Mouse (Mus musculus) spleen, postnatal 10 days (tissue): ENCODE results near the gene Tmem11.
"Not testable (repeated sequence)": the region's sequence is repeated elsewhere in the genome, so short reads cannot be mapped to it uniquely, and the experiment has no call there.

Source experiments
- DNase-seq, 2 experiments: peaks; one replicate each; pipeline ENCODE4 v3.0.0; 2021 to 2022; ENCODE audit warnings: low spot score in 2 of 2

The Tmem11 gene

DNA sequence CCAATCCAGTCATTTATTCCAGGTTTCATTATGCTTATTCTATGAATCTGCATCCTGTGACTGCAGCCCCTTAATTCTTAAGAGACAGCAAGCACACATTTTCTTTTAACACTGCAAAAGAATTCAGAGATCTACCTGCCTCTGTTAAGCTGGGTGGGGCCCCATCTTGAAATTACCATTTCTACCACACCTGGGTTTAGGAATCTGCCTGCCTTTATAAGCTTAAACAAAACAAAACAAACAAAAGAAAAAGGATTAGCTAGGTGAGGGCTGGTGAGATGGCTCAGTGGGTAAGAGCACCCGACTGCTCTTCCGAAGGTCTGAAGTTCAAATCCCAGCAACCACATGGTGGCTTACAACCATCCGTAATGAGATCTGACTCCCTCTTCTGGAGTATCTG, 7.9 kb upstream of the Tmem11 start:
- DNase-seq: not testable (repeated sequence)

DNA sequence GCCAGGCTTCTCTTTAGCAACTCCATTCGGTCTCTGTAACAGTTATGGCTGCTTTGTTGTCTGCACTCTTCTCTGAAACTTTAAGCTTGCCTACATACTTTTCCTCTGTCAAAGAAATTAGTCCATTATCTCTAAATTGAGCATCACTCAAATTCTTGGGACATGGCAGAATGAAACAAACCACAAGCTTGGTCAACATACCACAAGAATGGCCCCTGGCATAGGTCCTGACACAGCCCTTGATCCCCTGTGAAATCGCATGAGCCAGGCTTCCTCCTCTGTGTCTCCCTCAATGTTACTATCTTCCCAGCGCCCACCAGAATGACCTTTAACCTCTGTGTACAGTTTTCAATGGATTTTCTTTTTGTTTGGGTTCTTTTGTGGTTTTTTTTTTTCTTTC, 3.3 kb upstream of the Tmem11 start:
- DNase-seq: no peak

- DNase-seq: no peak
Observed at GRCm38 (mm10) chr11:60880559-60880958, 1.5 kb upstream of the Tmem11 start.

DNA sequence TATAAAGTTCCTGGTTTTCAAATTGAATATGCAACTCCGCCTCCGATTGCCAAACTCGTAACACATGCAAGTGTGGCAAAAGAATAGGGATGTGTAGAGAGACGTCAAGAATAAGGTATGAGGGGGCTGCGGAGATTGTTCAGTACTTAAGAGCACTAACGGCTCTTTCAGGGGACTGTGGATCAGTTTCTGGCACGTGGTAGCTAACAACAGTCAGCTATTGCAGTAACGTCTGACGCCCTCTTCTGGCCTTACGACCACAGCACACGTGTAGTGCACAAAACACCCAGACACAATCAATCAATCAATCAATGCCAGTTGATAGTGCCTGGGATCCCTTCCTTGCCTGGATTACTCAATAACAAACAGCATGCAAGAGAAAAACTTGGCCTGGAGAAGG, 351 bp upstream of the Tmem11 start:
- peak; percentile 35 to 78 for DNase-seq

DNA sequence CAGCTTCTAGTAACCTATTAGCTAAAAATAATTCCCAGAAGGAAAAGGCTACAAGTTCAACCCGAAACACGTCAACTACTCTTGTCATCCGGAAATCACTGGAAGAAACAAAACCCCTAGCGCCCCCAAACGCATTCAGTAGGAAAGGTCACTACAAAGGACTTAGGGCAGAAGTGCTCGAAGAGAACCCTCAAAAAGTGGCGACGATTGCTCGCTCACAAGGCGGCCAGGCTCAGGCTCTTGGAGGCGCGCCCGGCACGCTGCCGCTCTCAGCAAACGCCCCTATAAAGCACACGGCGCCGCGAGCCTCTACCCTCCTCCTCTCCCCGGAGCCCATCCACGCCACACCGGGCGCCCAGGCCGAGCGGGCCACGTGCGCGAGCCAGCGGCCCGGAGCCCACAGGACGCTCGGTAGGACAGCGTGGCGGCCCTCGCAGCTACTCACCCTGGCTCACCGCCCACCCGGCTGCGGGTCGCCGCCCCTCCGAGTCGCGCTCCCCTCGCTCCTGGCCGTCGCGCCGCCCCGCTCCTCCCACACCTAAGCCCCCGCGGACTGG, 938 bp downstream of the Tmem11 start:
- DNase-seq: peak in 1 of 2 experiments; percentile 74

DNA sequence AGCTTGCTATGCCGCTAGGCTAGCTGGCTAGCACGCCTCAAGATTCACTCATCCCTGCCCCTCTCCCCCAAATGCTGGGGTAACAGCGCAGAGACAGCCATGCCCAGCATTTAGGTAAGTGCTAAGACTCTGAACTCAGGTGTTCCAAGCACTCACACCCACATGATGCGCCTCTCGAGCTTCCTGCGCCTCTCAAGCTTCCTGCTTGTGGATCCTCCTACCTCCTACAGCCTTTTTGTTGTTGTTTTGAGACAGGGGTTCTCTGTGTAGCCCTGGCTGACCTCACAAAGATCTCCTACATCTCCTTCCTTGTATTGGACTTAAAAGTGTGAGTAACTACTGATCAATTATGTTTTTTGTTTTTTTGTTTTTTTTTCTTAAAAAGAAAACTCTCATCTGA, 6.0 kb downstream of the Tmem11 start:
- DNase-seq: no peak

DNA sequence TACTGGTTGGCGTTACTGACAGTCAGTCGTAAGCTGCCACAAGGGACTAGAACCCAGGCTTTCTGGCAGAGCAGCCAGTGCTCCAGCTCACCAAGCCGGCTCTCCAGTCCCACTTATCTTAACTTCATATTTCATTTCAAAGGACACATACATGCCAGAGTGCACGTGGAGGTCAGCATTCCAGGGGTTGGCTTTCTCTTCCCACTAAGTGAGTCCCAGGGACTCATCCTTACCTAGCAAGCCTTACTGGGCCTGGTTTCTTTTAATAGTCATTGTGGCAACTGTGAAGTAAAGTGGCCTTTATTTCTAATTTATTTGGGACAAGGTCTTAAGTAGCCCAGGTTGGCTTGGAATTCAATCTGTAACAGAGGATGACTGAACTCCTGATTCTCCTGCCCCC, 7.7 kb downstream of the Tmem11 start:
- no peak for DNase-seq

DNA sequence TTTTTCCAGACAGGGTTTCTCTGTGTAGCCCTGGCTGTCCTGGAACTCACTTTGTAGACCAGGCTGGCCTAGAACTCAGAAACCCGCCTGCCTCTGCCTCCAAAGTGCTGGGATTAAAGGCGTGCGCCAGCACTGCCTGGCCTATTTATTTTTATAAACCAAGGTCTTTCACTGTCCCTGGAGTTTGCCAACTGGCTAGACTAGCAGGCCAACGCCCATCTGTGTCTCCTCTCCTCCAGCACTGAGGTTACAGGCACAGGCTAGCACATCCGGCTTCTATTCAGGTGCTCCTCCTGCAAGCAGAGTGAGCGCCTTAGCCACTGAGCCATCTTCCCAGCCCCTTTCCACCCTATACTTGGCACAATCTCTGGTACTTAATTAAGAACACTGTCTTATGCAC, 9.6 kb downstream of the Tmem11 start:
- not testable (repeated sequence) for DNase-seq

DNA sequence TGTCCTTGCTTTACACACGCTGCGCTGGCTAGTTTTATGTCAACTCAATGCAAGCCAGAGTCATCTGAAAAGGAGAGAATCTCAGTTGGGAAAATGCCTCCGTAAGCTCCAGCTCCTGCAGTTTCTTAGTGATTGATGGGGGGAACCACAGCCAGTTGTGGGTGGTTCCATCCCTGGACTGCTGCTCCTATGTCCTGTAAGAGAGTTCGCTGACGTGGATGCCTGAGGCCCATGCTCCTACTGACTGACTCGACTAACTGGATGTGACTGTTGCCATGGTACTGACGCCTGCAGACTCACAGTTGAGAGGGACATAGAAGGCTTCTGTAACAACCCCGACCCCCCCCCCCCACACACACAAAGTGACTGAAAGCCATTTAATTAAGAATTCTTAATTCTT, 11.2 kb downstream of the Tmem11 start:
- no peak for DNase-seq

GRCm38 (mm10) chr11:60867456-60867855, 11.6 kb downstream of the Tmem11 start:
- no peak for DNase-seq

GRCm38 (mm10) chr11:60866021-60866420, 13.1 kb downstream of the Tmem11 start:
- DNase-seq: no peak

DNA sequence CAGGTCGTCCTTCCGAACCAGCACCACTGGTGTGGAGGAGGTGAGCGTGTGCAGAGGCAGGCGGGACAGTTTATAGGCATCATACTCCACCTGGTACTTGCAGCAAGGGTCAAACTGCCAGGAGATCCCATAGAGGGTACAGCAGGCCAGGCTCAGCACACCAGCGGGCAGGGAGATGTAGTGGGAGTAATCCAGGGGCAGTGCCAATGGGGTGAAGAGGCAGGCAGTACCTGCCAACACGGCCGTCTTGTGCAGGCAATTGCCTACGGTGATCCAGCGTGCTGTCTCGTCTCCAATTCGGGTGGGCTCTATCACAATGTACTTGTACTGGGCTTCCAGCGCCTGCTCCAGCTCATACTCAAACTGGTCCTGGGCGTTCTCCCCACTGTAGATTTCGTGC, 14.2 kb downstream of the Tmem11 start:
- DNase-seq: no peak

DNA sequence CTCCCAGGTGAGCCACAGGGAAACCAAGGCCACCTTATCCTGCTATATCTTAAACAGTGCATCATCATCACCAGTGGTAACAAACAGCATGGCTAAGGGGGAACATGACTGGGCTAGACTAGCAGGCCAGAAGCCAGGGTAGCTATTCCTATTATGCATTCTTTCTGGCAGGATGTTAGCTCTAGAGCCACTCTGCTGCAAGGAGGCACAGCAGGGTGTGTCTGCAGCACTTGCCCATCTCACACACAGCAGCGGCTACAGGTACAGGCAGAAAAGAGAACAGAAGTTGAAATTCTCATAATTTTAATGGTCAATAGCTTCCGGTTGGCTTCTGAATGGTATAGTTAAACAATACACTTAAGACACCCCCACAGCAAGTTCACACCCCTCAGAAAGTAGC, 14.9 kb downstream of the Tmem11 start:
- no peak for DNase-seq

- no peak for DNase-seq
Observed at GRCm38 (mm10) chr11:60863196-60863595, 15.9 kb downstream of the Tmem11 start.

GRCm38 (mm10) chr11:60861993-60862392, 17.1 kb downstream of the Tmem11 start:
- DNase-seq: no peak

- DNase-seq: no peak
Observed at GRCm38 (mm10) chr11:60856587-60856986, 22.5 kb downstream of the Tmem11 start.

DNA sequence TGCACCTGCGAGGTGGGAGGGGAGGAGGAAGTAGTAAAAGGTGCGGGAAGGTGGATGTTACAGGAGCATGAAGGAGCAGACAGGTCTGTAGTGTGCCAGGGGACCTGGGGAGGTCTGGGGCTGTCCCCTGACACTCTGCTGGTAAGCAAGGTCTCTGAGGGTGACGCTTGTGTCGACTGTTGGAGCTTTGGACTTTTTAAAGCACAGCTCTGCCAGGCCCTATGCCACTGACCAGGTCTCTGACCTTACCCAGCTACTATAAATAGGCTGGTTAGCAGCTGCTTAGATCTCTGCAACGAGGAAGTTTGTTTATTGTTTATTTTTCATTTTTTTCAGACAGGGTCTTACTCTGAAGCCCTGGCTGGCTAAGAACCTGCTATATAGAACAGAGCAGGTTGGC, 33.7 kb downstream of the Tmem11 start:
- DNase-seq: no peak

DNA sequence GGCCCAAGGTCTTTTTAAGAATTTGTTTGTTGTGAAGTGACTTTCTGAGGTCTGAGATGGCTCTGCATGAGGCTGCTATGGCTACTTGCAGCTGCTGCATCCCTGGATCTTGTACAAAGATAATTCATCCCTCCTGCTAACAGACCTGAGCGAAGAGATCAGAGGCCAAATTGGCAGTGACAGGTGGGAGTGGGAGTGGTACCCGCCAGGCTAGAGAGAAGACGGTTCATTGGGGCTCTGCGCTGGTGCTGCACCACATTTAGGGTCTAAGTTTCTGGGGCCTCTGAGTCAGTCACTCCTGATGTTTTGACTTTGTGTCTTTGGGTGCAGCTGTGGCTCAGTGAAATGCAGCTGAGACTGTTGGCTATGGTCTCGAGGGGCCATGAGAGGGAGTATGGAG, 35.7 kb downstream of the Tmem11 start:
- DNase-seq: no peak

DNA sequence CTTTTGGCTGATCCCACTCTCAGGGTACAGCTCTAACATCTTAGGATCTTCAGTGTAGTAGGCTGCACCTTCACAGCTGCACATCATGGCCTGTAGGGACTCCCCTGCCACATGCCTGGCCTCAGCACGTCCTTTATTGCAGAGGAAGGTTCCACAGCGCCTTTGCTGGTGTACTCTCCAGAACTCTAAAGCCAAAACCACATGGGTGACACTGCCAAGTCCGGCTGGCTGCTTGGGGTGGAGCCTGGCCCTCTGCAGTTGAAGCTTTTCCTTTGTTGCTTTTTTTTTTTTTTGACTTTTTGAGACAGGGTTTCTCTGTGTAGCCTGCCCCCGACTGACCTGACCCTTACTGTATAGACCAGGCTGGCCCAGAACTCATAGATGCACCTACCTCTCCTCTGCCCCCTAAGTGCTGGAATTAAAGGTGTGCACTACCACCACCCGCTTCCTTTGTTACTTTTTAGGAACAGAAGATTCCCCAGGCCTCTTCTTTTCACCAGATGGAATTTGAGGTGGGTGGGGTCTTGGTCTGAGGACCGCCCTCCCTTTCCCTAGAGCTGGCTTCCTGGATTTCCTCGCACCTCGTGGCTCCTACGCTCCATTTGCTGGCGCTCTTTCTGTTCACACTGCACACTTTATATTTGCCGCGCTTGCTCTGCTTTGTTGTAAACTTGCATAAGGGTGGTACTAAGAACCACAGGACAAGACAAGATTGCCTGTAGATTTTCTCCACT, 37.4 kb downstream of the Tmem11 start:
- no peak for DNase-seq

- DNase-seq: no peak
Observed at GRCm38 (mm10) chr11:60837644-60838406, 41.2 kb downstream of the Tmem11 start.

DNA sequence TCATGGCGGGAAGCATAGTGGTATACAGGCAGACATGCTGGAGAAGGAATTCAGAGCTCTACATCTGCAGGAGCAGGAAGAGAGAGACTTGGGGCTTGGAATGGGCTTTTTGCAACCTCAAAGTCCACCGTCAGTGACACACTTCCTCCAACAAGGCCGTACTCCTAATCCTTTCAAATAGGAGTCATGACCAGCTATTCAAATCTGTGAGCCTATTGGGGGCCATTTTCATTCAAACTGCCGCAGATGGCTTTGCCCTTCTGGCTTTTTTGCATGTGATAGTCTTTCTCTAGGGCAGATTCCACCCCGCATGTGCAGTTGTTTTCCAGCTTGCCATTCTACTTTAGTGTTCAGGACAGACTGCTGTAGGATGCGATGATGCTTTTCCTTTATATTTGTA, 42.2 kb downstream of the Tmem11 start:
- no peak for DNase-seq

GRCm38 (mm10) chr11:60830433-60831052, 48.5 kb downstream of the Tmem11 start, which contains the start of gene Dhrs7b:
Dhrs7b (plus strand) TSS chr11:60830631.
- peak; percentile 79 to 83 for DNase-seq
